Mouse (Mus musculus) C2C12 (cell line): ENCODE results near the gene Ppm1h. TPM values are rescaled to one million over a fixed set of nuclear protein-coding genes. Genes with fewer than 3 reads are reported as not detected.

Source experiments
- H3K27me3 ChIP-seq: one replicate; pipeline ENCODE4 v1.6.1; 2011; ENCODE audit not compliant: control insufficient read depth, insufficient read depth, insufficient read length
- H3K36me3 ChIP-seq: one replicate; pipeline ENCODE4 v1.6.1; 2011; ENCODE audit not compliant: control insufficient read depth, insufficient read depth
- H3K4me3 ChIP-seq: one replicate; pipeline ENCODE4 v1.5.1; 2011; ENCODE audit warnings: mild to moderate bottlenecking, control low read depth; ENCODE audit not compliant: poor library complexity, insufficient read depth, severe bottlenecking
- H3K79me2 ChIP-seq: one replicate; pipeline ENCODE4 v1.6.1; 2011; ENCODE audit not compliant: control insufficient read depth, insufficient read depth
- H3K79me3 ChIP-seq: one replicate; pipeline ENCODE4 v1.6.1; 2011; ENCODE audit warnings: low read depth, control low read depth
- H3ac ChIP-seq: one replicate; pipeline ENCODE3; 2011; ENCODE audit warnings: low read depth; ENCODE audit not compliant: control insufficient read depth, insufficient read length
- CEBPB ChIP-seq: IDR thresholded peaks from one replicate; pipeline ENCODE4 v1.6.1; 2011; ENCODE audit warnings: low read depth, mild to moderate bottlenecking, control low read depth, moderate library complexity
- CTCF ChIP-seq: IDR thresholded peaks from one replicate; pipeline ENCODE4 v1.5.1; 2011; ENCODE audit not compliant: control insufficient read depth, insufficient read depth, insufficient read length
- FOSL1 ChIP-seq: IDR thresholded peaks from one replicate; pipeline ENCODE4 v1.8.0; 2011; ENCODE audit warnings: mild to moderate bottlenecking, low read length; ENCODE audit not compliant: poor library complexity, insufficient read depth, severe bottlenecking
- MAX ChIP-seq: IDR thresholded peaks from one replicate; pipeline ENCODE4 v1.6.1; 2011; ENCODE audit warnings: mild to moderate bottlenecking, control low read depth
- MYOD1 ChIP-seq: IDR thresholded peaks from one replicate; pipeline ENCODE4 v1.6.1; 2011; ENCODE audit warnings: low read depth; ENCODE audit not compliant: control insufficient read depth, insufficient read length
- MYOG ChIP-seq: IDR thresholded peaks from one replicate; pipeline ENCODE4 v1.6.1; 2011; ENCODE audit not compliant: control insufficient read depth, insufficient read length; ENCODE audit errors: extremely low read depth
- USF1 ChIP-seq: IDR thresholded peaks from one replicate; pipeline ENCODE4 v1.6.1; 2011; ENCODE audit warnings: low read depth, mild to moderate bottlenecking, control low read depth, moderate library complexity
- polyA plus RNA-seq: library from polyadenylated mRNA; unstranded; fragments of >200 nt; fragmentation: generic; extraction: Trizol; gene quantifications from one replicate; pipeline ENCODE4 v1.2.1, GENCODE M21; 2012; ENCODE audit warnings: missing spikeins

The Ppm1h gene
- polyA plus RNA-seq, 1 experiment: 0.06 TPM

- Histone ChIP-seq H3K27me3 (no peaks in the 10 kb centered on the region), H3K4me3 (no peak overlapping the region), H3K79me3 (no peaks in the 10 kb centered on the region), H3K36me3 (no peaks in the 10 kb centered on the region), H3ac (no peak overlapping the region), H3K79me2 (no peaks in the 10 kb centered on the region)
- TF ChIP-seq FOSL1 (no peak), MYOG (no peak), MYOD1 (no peak), MAX (no peak), CTCF (no peak), CEBPB (no peak), USF1 (no peak)
Measured at GRCm38 (mm10) chr10:122869865-122870503, 191.4 kb downstream of the Ppm1h start.

DNA sequence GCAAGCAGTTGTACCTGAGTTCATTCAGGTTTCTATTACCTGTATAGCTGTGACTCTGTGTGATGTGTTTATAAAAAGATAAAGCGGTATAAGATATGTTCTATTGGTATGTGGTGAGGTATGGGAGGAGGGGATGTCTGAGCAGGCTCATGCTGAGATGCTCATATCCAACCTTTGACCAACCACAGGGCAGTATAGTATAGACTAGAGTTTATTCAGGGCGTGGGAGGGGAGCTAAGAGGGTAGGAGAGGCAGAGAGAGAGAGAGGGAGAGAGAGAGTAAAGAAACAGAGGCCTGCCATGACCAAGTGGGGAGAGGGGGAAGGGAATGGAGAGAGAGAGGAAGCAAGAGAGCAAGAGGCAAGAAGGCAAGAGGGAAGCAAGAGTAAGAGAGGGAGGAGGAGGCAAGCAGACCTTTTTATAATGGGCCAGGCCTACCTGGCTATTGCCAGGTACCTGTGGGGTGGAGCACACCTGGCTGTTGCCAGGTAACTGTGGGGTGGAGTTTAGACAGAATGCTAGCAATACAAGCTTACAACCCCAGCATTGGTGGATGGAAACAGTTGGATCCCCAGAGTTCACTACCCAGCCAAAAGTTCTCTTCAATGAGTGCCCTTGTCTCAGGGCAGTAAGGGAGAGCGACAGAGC lies 192.4 kb downstream of the Ppm1h start:
- TF ChIP-seq CTCF (no peak), MYOD1 (no peak), CEBPB (no peak), MYOG (no peak)
- H3K36me3 ChIP-seq: no peaks in the 10 kb centered on the region
- H3ac ChIP-seq: no peak overlapping the region
- no peak overlapping the region for H3K4me3 ChIP-seq
- H3K27me3 ChIP-seq: no peaks in the 10 kb centered on the region
- H3K79me2 ChIP-seq: no peaks in the 10 kb centered on the region
- no peaks in the 10 kb centered on the region for H3K79me3 ChIP-seq

DNA sequence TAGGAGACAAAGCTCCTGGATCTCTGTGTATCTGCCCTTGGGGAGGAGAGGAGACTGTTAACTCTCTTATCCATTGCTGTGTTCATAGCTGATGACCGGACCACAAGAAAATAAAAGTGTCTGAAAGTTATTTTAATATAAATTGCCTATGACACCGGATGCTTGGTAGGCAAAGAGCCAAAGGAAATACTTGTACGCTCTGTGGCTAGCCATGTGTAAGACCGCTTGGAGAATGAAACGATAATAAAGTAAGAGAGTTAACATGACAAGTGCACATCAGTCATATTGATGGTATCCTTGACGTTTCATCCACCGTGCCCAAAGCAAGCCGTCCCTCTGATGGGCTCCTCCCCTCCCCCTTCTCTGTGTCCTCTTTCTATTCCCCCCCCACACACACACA lies 194.2 kb downstream of the Ppm1h start:
- no peak overlapping the region for H3K4me3 ChIP-seq
- no peaks in the 10 kb centered on the region for H3K36me3 ChIP-seq
- H3K79me3 ChIP-seq: no peaks in the 10 kb centered on the region
- H3K79me2 ChIP-seq: no peaks in the 10 kb centered on the region
- TF ChIP-seq CTCF (no peak), FOSL1 (no peak), MAX (no peak)
- H3K27me3 ChIP-seq: no peaks in the 10 kb centered on the region
- no peak overlapping the region for H3ac ChIP-seq

GRCm38 (mm10) chr10:122876964-122877363 lies 198.4 kb downstream of the Ppm1h start:
- Histone ChIP-seq H3K36me3 (no peaks in the 10 kb centered on the region), H3K27me3 (no peaks in the 10 kb centered on the region), H3ac (no peak overlapping the region), H3K79me3 (no peaks in the 10 kb centered on the region), H3K4me3 (no peak overlapping the region), H3K79me2 (no peaks in the 10 kb centered on the region)
- no peak for TF ChIP-seq CEBPB
- no peak for TF ChIP-seq CTCF
- TF ChIP-seq USF1: no peak
- no peak for TF ChIP-seq MYOG
- TF ChIP-seq MYOD1: no peak
- TF ChIP-seq MAX: no peak
- no peak for TF ChIP-seq FOSL1

GRCm38 (mm10) chr10:122877436-122877835 lies 198.9 kb downstream of the Ppm1h start:
- Histone ChIP-seq H3K36me3 (no peaks in the 10 kb centered on the region), H3K79me2 (no peaks in the 10 kb centered on the region), H3K27me3 (no peaks in the 10 kb centered on the region), H3ac (no peak overlapping the region), H3K79me3 (no peaks in the 10 kb centered on the region), H3K4me3 (no peak overlapping the region)
- no peak for TF ChIP-seq USF1
- no peak for TF ChIP-seq CEBPB

- Histone ChIP-seq H3K36me3 (no peaks in the 10 kb centered on the region), H3K4me3 (no peak overlapping the region), H3K79me3 (no peaks in the 10 kb centered on the region), H3K27me3 (no peaks in the 10 kb centered on the region), H3K79me2 (no peaks in the 10 kb centered on the region), H3ac (no peak overlapping the region)
- TF ChIP-seq MYOG (no peak), MAX (no peak), CTCF (no peak), MYOD1 (no peak), CEBPB (no peak), FOSL1 (no peak), USF1 (no peak)
Measured at GRCm38 (mm10) chr10:122881456-122881855, 202.9 kb downstream of the Ppm1h start.
